Mouse (Mus musculus) heart, embryonic 14.5 days (tissue): ENCODE data around the gene Grik4. TPM values are rescaled to one million over a fixed set of nuclear protein-coding genes. Genes with fewer than 3 reads are reported as not detected.

Experiments
- ATAC-seq: fragments of 200-750 bp; cut with Nextera tagmentation; 2 replicates; pipeline ENCODE4 v1.8.0; 2017; ENCODE audit warnings: low read depth, moderate TSS enrichment; ENCODE audit not compliant: insufficient number of reproducible peaks, insufficient read depth, low FRiP score
- H3K27ac ChIP-seq, 2 experiments: fragments of 200-500 bp in 1 of 2; fragments of 300-500 bp in 1 of 2; sonication (generic) in 1 of 2; replicated peaks in 1 of 2; 2 replicates each; pipeline ENCODE4 v1.5.1; 2012 to 2014; ENCODE audit warnings: low read depth in 2 of 2, low read length in 2 of 2, control low read depth in 1 of 2, mild to moderate bottlenecking in 1 of 2, mixed read lengths in 1 of 2; ENCODE audit not compliant: control insufficient read depth in 1 of 2, insufficient read depth in 1 of 2
- H3K27me3 ChIP-seq: fragments of 300-500 bp; sonication (generic); 2 replicates; pipeline ENCODE4 v1.6.1; 2014; ENCODE audit warnings: mild to moderate bottlenecking, low read length, control low read depth; ENCODE audit not compliant: control insufficient read depth, insufficient read depth
- H3K36me3 ChIP-seq: fragments of 300-500 bp; sonication (generic); 2 replicates; pipeline ENCODE4 v1.6.1; 2014; ENCODE audit warnings: mild to moderate bottlenecking, control low read depth, low read length, mixed read lengths; ENCODE audit not compliant: control insufficient read depth, insufficient read depth
- H3K4me1 ChIP-seq, 2 experiments: fragments of 200-500 bp in 1 of 2; fragments of 300-500 bp in 1 of 2; sonication (generic) in 1 of 2; 2 replicates each; pipeline ENCODE4 v1.6.1; 2012 to 2014; ENCODE audit warnings: low read length in 2 of 2, control low read depth in 1 of 2, mixed read lengths in 1 of 2; ENCODE audit not compliant: control insufficient read depth in 2 of 2, insufficient read depth in 2 of 2
- H3K4me2 ChIP-seq: fragments of 300-500 bp; sonication (generic); 2 replicates; pipeline ENCODE4 v1.6.1; 2014; ENCODE audit warnings: mild to moderate bottlenecking, low read length
- H3K4me3 ChIP-seq, 2 experiments: fragments of 200-500 bp in 1 of 2; fragments of 300-500 bp in 1 of 2; sonication (generic) in 1 of 2; 2 replicates each; pipeline ENCODE4 v1.5.1; 2012 to 2014; ENCODE audit warnings: low read length in 2 of 2, mild to moderate bottlenecking in 2 of 2, control low read depth in 1 of 2, low read depth in 1 of 2, moderate library complexity in 1 of 2; ENCODE audit not compliant: control insufficient read depth in 1 of 2, insufficient read depth in 1 of 2
- H3K9ac ChIP-seq: fragments of 300-500 bp; sonication (generic); 2 replicates; pipeline ENCODE4 v1.6.1; 2014; ENCODE audit warnings: mild to moderate bottlenecking, low read length
- H3K9me3 ChIP-seq: fragments of 300-500 bp; sonication (generic); 2 replicates; pipeline ENCODE4 v1.6.1; 2016; ENCODE audit warnings: low read length, control low read depth; ENCODE audit not compliant: control insufficient read depth
- WGBS: fragments of 180-500 bp; shearing (Covaris S2); extraction: QIAGEN DNeasy Blood & Tissue Kit; methylation state at CpG from one replicate; pipeline ENCODE4 v1.1.7; 2014; 5-methylcytosine and 5-hydroxymethylcytosine counted together
- polyA plus RNA-seq: library from polyadenylated mRNA; unstranded; fragments of >200 nt; fragmentation: Nextera tagmentation; extraction: Ambion mirVana; gene quantifications from 2 replicates; pipeline ENCODE4 v1.2.1, GENCODE M21; 2014

Gene Grik4
- polyA plus RNA-seq, 1 experiment from 2014 or later = 0.09 TPM

DNA sequence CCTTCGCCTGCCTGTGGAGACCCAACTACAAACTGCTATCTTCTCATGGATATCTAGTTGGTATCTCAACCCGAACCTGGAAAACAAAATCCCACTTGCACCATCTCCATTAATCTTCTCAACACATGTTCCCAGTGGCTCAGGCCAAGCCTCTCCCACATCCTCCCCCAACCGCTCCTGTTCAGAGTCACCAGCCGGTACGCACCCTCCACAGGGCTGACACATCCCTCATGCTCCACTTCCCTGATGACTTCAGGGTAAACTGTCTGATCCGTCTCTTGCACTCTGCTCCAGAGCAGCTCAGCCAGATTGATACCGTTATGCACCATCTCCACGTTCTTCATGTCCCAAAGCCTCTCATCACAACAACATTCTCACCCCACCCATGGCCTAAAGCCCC is 198.3 kb downstream of the Grik4 start:
- H3K4me3 ChIP-seq = no peak overlapping the region
- H3K9me3 ChIP-seq = no peaks in the 10 kb centered on the region
- no peak overlapping the region for H3K27ac ChIP-seq
- no peak for ATAC-seq
- H3K36me3 ChIP-seq = no peaks in the 10 kb centered on the region
- H3K27me3 ChIP-seq = no peaks in the 10 kb centered on the region
- 46% methylated on average over 8 of the region's 8 CpGs for WGBS
- no peak overlapping the region for H3K4me2 ChIP-seq
- H3K4me1 ChIP-seq = no peaks in the 10 kb centered on the region; a peak in 1 of 4 replicates
- no peak overlapping the region for H3K9ac ChIP-seq

DNA sequence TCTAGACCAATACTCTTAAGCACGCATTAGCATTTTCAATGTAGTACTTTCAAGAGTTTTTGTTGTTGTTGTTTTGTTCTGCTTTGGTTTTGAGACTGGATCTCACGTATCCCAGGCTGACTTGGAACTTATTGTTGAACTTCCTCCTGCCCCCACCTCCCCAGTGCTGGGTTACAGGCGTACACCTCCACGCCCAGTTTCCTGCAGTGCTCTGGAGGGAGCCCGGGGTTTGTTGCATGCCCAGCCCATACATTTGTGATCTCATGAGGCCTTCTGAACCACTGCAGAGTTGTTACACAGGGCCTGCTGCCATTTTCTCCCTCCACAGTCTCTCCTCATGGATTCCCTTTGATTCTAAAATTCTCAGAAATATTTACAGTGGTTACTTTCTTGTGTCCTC is 201.9 kb downstream of the Grik4 start:
- no peak overlapping the region for H3K4me2 ChIP-seq
- H3K27ac ChIP-seq = no peak overlapping the region
- no peaks in the 10 kb centered on the region; a peak in 1 of 4 replicates for H3K4me1 ChIP-seq
- H3K36me3 ChIP-seq = no peaks in the 10 kb centered on the region
- H3K27me3 ChIP-seq = no peaks in the 10 kb centered on the region
- no peaks in the 10 kb centered on the region for H3K9me3 ChIP-seq
- no peak for ATAC-seq
- no peak overlapping the region for H3K4me3 ChIP-seq
- H3K9ac ChIP-seq = no peak overlapping the region
- 65% methylated on average over 5 of the region's 5 CpGs for WGBS

DNA sequence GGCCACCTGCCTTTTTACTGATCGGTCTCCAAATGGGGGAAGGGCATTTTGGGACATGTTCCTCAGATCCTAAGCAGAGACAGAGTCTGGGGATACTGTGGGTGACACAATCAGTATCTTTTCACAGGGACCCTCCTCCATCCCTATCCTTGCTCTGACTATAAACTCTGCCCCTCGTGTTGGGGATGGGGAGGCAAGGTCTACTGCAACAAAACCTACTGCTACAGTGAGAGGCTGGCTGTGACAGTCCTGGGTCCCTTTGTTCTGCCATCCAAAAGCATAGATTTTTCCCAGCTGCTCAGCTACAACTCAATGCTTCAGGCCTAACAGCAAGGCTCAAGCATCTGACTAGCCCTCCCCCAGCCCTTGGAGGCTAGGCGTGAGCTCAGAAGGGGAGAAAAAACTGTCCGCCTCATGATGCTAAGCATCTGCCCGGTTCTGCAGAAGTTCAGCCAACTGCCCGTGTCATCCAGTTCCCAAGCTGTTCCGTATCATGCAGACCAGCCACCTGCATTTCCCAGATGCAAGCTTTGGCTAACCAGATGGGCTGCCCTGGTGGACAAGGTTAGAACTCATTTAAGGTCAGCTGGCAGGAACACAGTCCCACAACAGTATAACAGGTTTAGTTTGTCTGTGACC is 207.5 kb downstream of the Grik4 start:
- 60% methylated on average over 7 of the region's 7 CpGs for WGBS
- no peak for ATAC-seq

DNA sequence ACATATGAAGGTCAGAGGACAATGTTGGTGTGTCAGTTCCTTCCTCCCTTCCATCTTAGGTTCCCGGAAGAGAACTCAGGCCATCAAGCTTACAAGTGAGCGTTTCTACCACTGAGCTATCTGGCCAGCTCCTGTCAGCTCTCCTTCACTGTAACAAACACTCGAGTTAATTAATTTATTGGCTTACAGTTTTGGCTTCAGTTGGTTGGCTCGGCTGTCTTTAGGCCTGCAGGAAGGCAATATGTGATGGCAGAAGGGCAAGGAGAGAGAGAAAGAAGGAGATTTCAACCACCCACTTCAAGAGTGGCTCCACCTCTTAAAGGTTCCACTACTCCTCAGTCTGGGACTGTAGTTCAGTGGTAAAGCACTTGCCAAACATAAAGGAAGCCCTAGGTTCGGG is 209.2 kb downstream of the Grik4 start:
- WGBS = 70% methylated on average over 5 of the region's 5 CpGs
- ATAC-seq = no peak

More for the DNA sequence above, 207.5 kb downstream of the Grik4 start:
- Histone ChIP-seq H3K4me1 (no peaks in the 10 kb centered on the region), H3K4me3 (no peak overlapping the region), H3K9me3 (no peaks in the 10 kb centered on the region), H3K27me3 (no peaks in the 10 kb centered on the region), H3K27ac (no peak overlapping the region), H3K9ac (no peak overlapping the region), H3K4me2 (no peak overlapping the region), H3K36me3 (no peaks in the 10 kb centered on the region)

DNA sequence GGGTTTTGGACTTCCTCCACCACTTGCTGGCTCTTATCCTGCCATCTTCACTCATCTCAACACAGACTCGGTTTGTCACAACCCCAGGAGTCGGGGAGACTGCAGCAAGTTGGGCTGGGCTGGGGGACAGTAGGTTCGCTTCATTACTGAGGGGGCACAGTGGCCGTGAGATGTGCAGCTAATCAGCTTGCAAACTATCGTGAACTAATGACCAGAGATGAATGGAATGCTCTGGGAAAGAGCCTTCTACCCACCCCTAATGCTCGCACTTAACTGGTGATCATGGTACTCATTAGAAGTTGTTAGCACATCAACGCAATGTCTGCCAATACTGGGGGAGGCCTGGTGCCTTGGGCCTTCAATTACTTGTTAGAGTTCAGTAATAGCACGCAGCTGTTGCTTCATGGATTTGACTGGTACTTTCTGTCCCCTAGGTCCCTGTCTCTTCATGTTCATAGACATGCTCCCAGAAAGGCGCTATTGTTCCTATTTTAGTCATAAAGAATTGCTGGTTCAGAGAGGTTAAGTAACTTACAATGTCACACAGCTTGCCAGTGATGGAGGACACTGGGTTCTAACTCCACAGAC is 211.5 kb downstream of the Grik4 start:
- Histone ChIP-seq H3K4me3 (no peak overlapping the region), H3K4me1 (no peaks in the 10 kb centered on the region), H3K9ac (no peak overlapping the region), H3K4me2 (no peak overlapping the region), H3K27ac (no peak overlapping the region), H3K36me3 (no peaks in the 10 kb centered on the region), H3K9me3 (no peaks in the 10 kb centered on the region), H3K27me3 (no peaks in the 10 kb centered on the region)
- WGBS = 71% methylated on average over 9 of the region's 9 CpGs
- no peak for ATAC-seq

More for the DNA sequence above, 209.2 kb downstream of the Grik4 start:
- Histone ChIP-seq H3K27ac (no peak overlapping the region), H3K4me1 (no peaks in the 10 kb centered on the region), H3K36me3 (no peaks in the 10 kb centered on the region), H3K27me3 (no peaks in the 10 kb centered on the region), H3K9ac (no peak overlapping the region), H3K4me2 (no peak overlapping the region), H3K4me3 (no peak overlapping the region), H3K9me3 (no peaks in the 10 kb centered on the region)

DNA sequence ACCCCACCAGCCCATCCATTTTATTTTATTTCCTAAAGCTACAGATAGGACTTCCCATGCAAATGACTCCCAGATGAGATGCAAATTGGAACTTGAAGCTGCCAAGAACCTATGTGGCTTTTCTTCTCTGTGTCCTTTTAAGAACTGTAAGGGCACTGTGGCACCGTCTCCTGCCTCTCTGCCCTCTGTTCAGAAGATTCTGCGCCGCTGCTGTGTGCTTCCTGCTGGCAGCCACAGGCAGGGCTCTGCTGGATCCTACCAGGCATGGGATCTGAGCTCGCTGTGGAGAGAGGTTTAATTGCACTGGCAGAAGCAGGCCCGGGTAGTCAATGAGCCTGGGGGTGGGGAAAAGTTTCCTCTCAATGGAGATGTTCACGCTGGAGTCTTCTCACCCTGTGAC is 215.8 kb downstream of the Grik4 start:
- Histone ChIP-seq H3K9me3 (no peaks in the 10 kb centered on the region), H3K4me3 (no peak overlapping the region), H3K9ac (no peak overlapping the region), H3K36me3 (no peaks in the 10 kb centered on the region), H3K27ac (no peak overlapping the region), H3K4me1 (no peaks in the 10 kb centered on the region), H3K4me2 (no peak overlapping the region), H3K27me3 (no peaks in the 10 kb centered on the region)
- 59% methylated on average over 6 of the region's 6 CpGs for WGBS
- no peak for ATAC-seq

DNA sequence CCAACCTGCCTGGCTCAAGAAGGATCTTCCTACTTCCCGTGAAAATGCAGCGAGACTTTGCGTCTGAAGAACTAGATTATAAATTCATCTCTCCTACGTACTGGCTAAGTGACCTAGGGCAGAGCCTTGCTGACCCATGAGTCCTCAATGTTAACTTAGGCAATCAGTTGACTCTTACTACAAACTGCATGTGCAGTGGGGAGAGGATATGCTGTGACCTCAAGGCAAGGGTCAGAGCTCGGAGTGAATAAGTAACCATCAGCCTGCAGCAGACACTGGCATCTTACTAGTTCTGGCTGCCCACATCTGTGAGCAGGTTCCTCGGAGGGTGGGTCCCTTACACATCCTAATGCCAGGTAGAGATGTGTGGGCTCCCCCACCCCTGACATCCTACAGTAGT is 216.6 kb downstream of the Grik4 start:
- no peak overlapping the region for H3K4me2 ChIP-seq
- H3K27me3 ChIP-seq = no peaks in the 10 kb centered on the region
- no peaks in the 10 kb centered on the region for H3K9me3 ChIP-seq
- no peak overlapping the region for H3K4me3 ChIP-seq
- H3K27ac ChIP-seq = no peak overlapping the region
- H3K4me1 ChIP-seq = no peaks in the 10 kb centered on the region
- no peak for ATAC-seq
- no peak overlapping the region for H3K9ac ChIP-seq
- H3K36me3 ChIP-seq = no peaks in the 10 kb centered on the region
- 87% methylated on average over 6 of the region's 6 CpGs for WGBS

DNA sequence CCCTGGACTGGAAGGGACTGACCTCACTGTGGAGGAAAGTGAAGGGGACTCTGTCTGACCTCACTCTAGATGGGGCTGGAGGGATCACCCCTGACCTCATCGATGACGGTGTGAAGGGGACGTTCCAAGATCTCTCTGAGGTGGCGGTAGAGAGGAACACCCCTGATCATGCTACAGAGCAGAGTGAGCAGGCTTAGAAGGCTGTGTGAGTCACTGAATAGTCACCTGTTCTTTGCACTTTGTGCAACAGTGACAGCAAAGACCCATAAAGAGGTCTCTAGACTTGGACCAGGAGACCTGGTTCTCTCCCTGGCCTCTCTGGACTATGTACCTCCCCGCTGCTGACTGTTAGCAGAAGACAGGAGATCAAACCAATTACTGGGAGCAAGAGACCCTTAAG is 217.1 kb downstream of the Grik4 start:
- H3K9ac ChIP-seq = no peak overlapping the region
- 70% methylated on average over 5 of the region's 5 CpGs for WGBS
- no peak for ATAC-seq
- no peaks in the 10 kb centered on the region for H3K4me1 ChIP-seq
- no peak overlapping the region for H3K27ac ChIP-seq
- no peaks in the 10 kb centered on the region for H3K27me3 ChIP-seq
- no peaks in the 10 kb centered on the region for H3K36me3 ChIP-seq
- H3K4me3 ChIP-seq = no peak overlapping the region
- H3K9me3 ChIP-seq = no peaks in the 10 kb centered on the region
- H3K4me2 ChIP-seq = no peak overlapping the region
